Mouse (Mus musculus): Measurements from ENCODE around the gene Lrp6. TPM values are rescaled to one million over a fixed set of nuclear protein-coding genes. Genes with fewer than 3 reads are reported as not detected.
A peak's percentile ranks its signal among the peaks of the same experiment; 100 is the strongest.

The Lrp6 gene
- polyA plus RNA-seq, 1 experiment from 2014 or later, result 10.1 TPM

DNA sequence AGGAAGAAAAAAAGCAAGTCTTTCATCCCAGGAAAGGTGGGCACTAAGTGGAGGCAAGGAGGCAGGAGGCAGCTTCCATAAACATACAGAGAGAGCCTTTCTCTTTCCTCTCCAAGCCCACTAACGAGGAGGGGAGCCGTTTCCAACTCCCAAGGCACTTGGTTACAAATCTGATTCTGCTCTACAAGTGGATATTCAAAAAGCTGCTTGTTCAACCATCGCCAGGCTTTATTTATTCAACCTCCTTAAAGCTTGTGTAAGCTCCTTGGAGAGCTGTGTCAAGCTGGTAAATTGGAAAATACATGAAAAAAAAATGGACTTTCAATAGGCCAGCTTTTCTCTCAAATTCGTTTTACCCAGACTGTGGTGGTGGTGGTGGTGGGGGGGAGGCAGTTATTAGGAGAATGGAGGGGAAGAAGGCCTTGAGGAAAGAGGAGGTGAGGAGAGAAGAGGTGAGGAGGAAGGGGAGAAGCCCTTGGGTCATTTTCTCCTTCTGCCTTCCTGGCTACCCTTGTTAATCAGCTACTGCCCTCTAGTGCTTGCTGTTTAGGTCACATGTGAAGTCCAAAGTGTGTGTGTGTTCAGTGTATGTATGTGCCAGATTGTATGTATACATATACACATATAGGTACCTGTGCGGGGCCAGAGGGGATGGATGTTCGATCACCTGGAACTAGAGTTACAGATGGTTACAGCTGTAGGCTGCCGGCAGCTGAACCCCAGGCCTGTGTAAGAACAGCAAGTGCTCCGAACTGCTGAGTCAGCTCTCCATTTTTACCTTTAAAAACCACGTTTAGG lies 40.4 kb upstream of the Lrp6 start:
- TF ChIP-seq CTCF (IDR thresholded peaks at IDR 0.05; ENCODE audit: low read depth) (peak; percentile 91), EP300 (IDR thresholded peaks at IDR 0.05; ENCODE audit: low read depth) (no peak)
- no peak overlapping the region for H3K4me2 ChIP-seq (ENCODE audit: low read depth, low read length)
- H3K9me3 ChIP-seq (ENCODE audit: low read length), result no peaks in the 10 kb centered on the region
- WGBS (ENCODE audit: insufficient replicate concordance), result 64% methylated on average over 9 of the region's 9 CpGs
- H3K27me3 ChIP-seq (ENCODE audit: insufficient read depth, low read length), result no peaks in the 10 kb centered on the region
- H3K36me3 ChIP-seq (replicated peaks; ENCODE audit: insufficient read depth, low read length), result no peaks in the 10 kb centered on the region
- no peak overlapping the region for H3K27ac ChIP-seq (ENCODE audit: low read depth)
- no peak overlapping the region for H3K4me3 ChIP-seq (ENCODE audit: low read depth, low read length)
- no peak overlapping the region for H3K9ac ChIP-seq (replicated peaks)
- H3K4me1 ChIP-seq (ENCODE audit: insufficient read depth), result peaks cover 3% of the 10 kb centered on the region; the same call in 1 of the 2 replicates
- ATAC-seq (peak; percentile 36; the same call in 1 of the 2 replicates), DNase-seq (no peak)

GRCm38 (mm10) chr6:134606540-134606939 lies 39.8 kb upstream of the Lrp6 start:
- no peak for ATAC-seq
- H3K4me2 ChIP-seq (ENCODE audit: low read depth, low read length), result no peak overlapping the region
- peaks cover 3% of the 10 kb centered on the region; the same call in 1 of the 2 replicates for H3K4me1 ChIP-seq (ENCODE audit: insufficient read depth)
- H3K9me3 ChIP-seq (ENCODE audit: low read length), result no peaks in the 10 kb centered on the region
- H3K27me3 ChIP-seq (ENCODE audit: insufficient read depth, low read length), result no peaks in the 10 kb centered on the region
- no peaks in the 10 kb centered on the region for H3K36me3 ChIP-seq (replicated peaks; ENCODE audit: insufficient read depth, low read length)
- H3K9ac ChIP-seq (replicated peaks), result no peak overlapping the region
- no peak overlapping the region for H3K27ac ChIP-seq (ENCODE audit: low read depth)
- TF ChIP-seq EP300 (IDR thresholded peaks at IDR 0.05; ENCODE audit: low read depth), result no peak
- no peak for TF ChIP-seq CTCF (IDR thresholded peaks at IDR 0.05; ENCODE audit: low read depth)
- WGBS (ENCODE audit: insufficient replicate concordance), result 46% methylated on average over 6 of the region's 6 CpGs
- DNase-seq, result no peak
- no peak overlapping the region for H3K4me3 ChIP-seq (ENCODE audit: low read depth, low read length)

GRCm38 (mm10) chr6:134605196-134605595 lies 38.4 kb upstream of the Lrp6 start:
- 78% methylated on average over 3 of the region's 3 CpGs for WGBS (ENCODE audit: insufficient replicate concordance)
- DNase-seq, result no peak
- Histone ChIP-seq H3K9me3 (ENCODE audit: low read length) (no peaks in the 10 kb centered on the region), H3K36me3 (replicated peaks; ENCODE audit: insufficient read depth, low read length) (no peaks in the 10 kb centered on the region), H3K27ac (ENCODE audit: low read depth) (no peak overlapping the region), H3K4me3 (ENCODE audit: low read depth, low read length) (no peak overlapping the region), H3K4me1 (ENCODE audit: insufficient read depth) (peaks cover 3% of the 10 kb centered on the region; the same call in 1 of the 2 replicates), H3K27me3 (ENCODE audit: insufficient read depth, low read length) (no peaks in the 10 kb centered on the region), H3K4me2 (ENCODE audit: low read depth, low read length) (no peak overlapping the region), H3K9ac (replicated peaks) (no peak overlapping the region)
- no peak for ATAC-seq
- no peak for TF ChIP-seq EP300 (IDR thresholded peaks at IDR 0.05; ENCODE audit: low read depth)
- no peak for TF ChIP-seq CTCF (IDR thresholded peaks at IDR 0.05; ENCODE audit: low read depth)

DNA sequence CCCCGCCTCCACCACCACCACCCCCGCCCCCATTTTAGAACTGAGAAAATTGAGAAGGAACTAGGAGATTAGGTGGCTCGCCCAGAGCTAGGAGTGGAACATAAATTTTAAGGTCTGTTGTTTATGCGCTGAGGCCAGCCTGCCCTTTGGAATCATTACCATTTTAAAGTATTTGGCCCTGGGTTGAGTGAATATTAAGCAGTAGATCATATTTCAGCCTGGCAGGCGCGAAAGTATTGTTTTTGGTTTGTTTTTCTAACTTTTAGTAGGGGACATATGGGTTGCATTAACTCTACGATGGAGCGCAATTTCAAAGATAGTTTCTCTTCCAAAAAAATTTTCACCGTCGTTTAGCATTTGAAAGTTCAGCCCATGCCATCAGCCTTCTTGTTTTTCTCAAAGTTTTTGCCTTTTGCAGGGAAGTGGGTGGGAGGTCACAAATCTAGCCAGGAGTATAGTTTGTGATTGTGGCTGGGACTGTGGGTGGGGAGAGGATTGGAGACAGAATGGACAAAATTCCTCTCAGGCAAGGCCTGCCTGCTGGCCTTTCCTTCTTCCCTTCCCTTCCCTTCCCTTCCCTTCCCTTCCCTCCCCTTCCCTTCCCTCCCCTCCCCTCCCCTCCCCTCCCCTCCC lies 35.7 kb upstream of the Lrp6 start:
- 57% methylated on average over 10 of the region's 10 CpGs for WGBS (ENCODE audit: insufficient replicate concordance)
- peaks cover 7% of the 10 kb centered on the region; the same call in 1 of the 2 replicates for H3K4me1 ChIP-seq (ENCODE audit: insufficient read depth)
- no peaks in the 10 kb centered on the region for H3K36me3 ChIP-seq (replicated peaks; ENCODE audit: insufficient read depth, low read length)
- no peak overlapping the region for H3K4me3 ChIP-seq (ENCODE audit: low read depth, low read length)
- TF ChIP-seq EP300 (IDR thresholded peaks at IDR 0.05; ENCODE audit: low read depth) (no peak), CTCF (IDR thresholded peaks at IDR 0.05; ENCODE audit: low read depth) (no peak)
- peak overlapping the region; percentile 30; the same call in 1 of the 2 replicates for H3K27ac ChIP-seq (ENCODE audit: low read depth)
- no peak overlapping the region for H3K9ac ChIP-seq (replicated peaks)
- DNase-seq, result no peak
- H3K27me3 ChIP-seq (ENCODE audit: insufficient read depth, low read length), result no peaks in the 10 kb centered on the region
- no peaks in the 10 kb centered on the region for H3K9me3 ChIP-seq (ENCODE audit: low read length)
- ATAC-seq, result no peak
- no peak overlapping the region for H3K4me2 ChIP-seq (ENCODE audit: low read depth, low read length)

- DNase-seq (peak; percentile 44), ATAC-seq (peak; percentile 92)
- Histone ChIP-seq H3K27ac (ENCODE audit: low read depth) (peak overlapping the region; percentile 73), H3K4me1 (ENCODE audit: insufficient read depth) (peaks cover 7% of the 10 kb centered on the region; the same call in 1 of the 2 replicates), H3K36me3 (replicated peaks; ENCODE audit: insufficient read depth, low read length) (no peaks in the 10 kb centered on the region), H3K9ac (replicated peaks) (no peak overlapping the region), H3K4me3 (ENCODE audit: low read depth, low read length) (no peak overlapping the region), H3K9me3 (ENCODE audit: low read length) (no peaks in the 10 kb centered on the region), H3K4me2 (ENCODE audit: low read depth, low read length) (no peak overlapping the region), H3K27me3 (ENCODE audit: insufficient read depth, low read length) (no peaks in the 10 kb centered on the region)
- WGBS (ENCODE audit: insufficient replicate concordance), result 38% methylated on average over 3 of the region's 3 CpGs
- TF ChIP-seq EP300 (IDR thresholded peaks at IDR 0.05; ENCODE audit: low read depth) (no peak; the same call in 1 of the 2 replicates), CTCF (IDR thresholded peaks at IDR 0.05; ENCODE audit: low read depth) (no peak)
These were observed 35.0 kb upstream of the Lrp6 start for GRCm38 (mm10) chr6:134601766-134602165.

- Histone ChIP-seq H3K9me3 (ENCODE audit: low read length) (no peaks in the 10 kb centered on the region), H3K36me3 (replicated peaks; ENCODE audit: insufficient read depth, low read length) (no peaks in the 10 kb centered on the region), H3K27me3 (ENCODE audit: insufficient read depth, low read length) (no peaks in the 10 kb centered on the region), H3K4me3 (ENCODE audit: low read depth, low read length) (no peak overlapping the region), H3K4me1 (ENCODE audit: insufficient read depth) (peaks cover 7% of the 10 kb centered on the region; the same call in 1 of the 2 replicates), H3K4me2 (ENCODE audit: low read depth, low read length) (no peak overlapping the region), H3K9ac (replicated peaks) (no peak overlapping the region), H3K27ac (ENCODE audit: low read depth) (peak overlapping the region; percentile 73)
- 57% methylated on average over 7 of the region's 7 CpGs for WGBS (ENCODE audit: insufficient replicate concordance)
- no peak for DNase-seq
- TF ChIP-seq EP300 (IDR thresholded peaks at IDR 0.05; ENCODE audit: low read depth) (no peak), CTCF (IDR thresholded peaks at IDR 0.05; ENCODE audit: low read depth) (no peak)
- ATAC-seq, result no peak
These were observed 34.4 kb upstream of the Lrp6 start for GRCm38 (mm10) chr6:134601130-134601529.
